Mouse (Mus musculus) kidney, adult 2 months (tissue): ENCODE measurements around the gene Rbm7. TPM values are rescaled to one million over a fixed set of nuclear protein-coding genes. Genes with fewer than 3 reads are reported as not detected.
"Not testable (repeated sequence)": the region's sequence is repeated elsewhere in the genome, so short reads cannot be mapped to it uniquely, and the experiment has no call there.

Experiments
- DNase-seq: peaks from one replicate; pipeline ENCODE4 v3.0.0; 2021
- H3K27ac ChIP-seq: fragments of 200-500 bp; 2 replicates; pipeline ENCODE4 v1.5.1; 2012; ENCODE audit warnings: low read depth, low read length, control low read depth, inconsistent platforms; ENCODE audit not compliant: insufficient read depth
- H3K27me3 ChIP-seq: fragments of 200-500 bp; replicated peaks from 2 replicates; pipeline ENCODE4 v1.6.1; 2012; ENCODE audit warnings: mild to moderate bottlenecking, moderate library complexity, low read length, inconsistent platforms; ENCODE audit not compliant: control insufficient read depth, insufficient read depth
- H3K36me3 ChIP-seq: fragments of 200-500 bp; 2 replicates; pipeline ENCODE4 v1.6.1; 2012; ENCODE audit warnings: mild to moderate bottlenecking, moderate library complexity, low read length, inconsistent platforms; ENCODE audit not compliant: control insufficient read depth, insufficient read depth
- H3K4me1 ChIP-seq: fragments of 200-500 bp; 2 replicates; pipeline ENCODE4 v1.6.1; 2011; ENCODE audit warnings: low read length; ENCODE audit not compliant: control insufficient read depth, insufficient read depth
- H3K4me3 ChIP-seq: fragments of 200-500 bp; 2 replicates; pipeline ENCODE4 v1.5.1; 2011; ENCODE audit warnings: mild to moderate bottlenecking, low read depth, low read length, control low read depth; ENCODE audit not compliant: insufficient read depth
- CTCF ChIP-seq: fragments of 200-500 bp; conservative IDR thresholded peaks from 2 replicates; pipeline ENCODE4 v1.5.1; 2011; ENCODE audit warnings: low read depth, mild to moderate bottlenecking, control low read depth, low read length, moderate library complexity, mixed read lengths; ENCODE audit not compliant: insufficient read depth, insufficient read length
- POLR2A ChIP-seq: fragments of 200-500 bp; IDR thresholded peaks from one replicate; pipeline ENCODE4 v1.6.1; 2011; ENCODE audit warnings: low read depth, low read length, control low read depth
- WGBS: fragments of 180-500 bp; shearing (Covaris S2); methylation state at CpG from one replicate; pipeline ENCODE4 v1.1.7; 2018; 5-methylcytosine and 5-hydroxymethylcytosine counted together
- polyA plus RNA-seq: library from polyadenylated mRNA; depleted of rRNA; stranded (reverse); fragments of >200 nt; gene quantifications from 2 replicates; pipeline ENCODE4 v1.2.3, GENCODE M21; 2012; rRNA removed

Gene Rbm7
- polyA plus RNA-seq = 22.7 and 23.9 TPM in 2 replicates

- H3K27me3 ChIP-seq = no peaks in the 10 kb centered on the region
- H3K36me3 ChIP-seq = peaks cover 7% of the 10 kb centered on the region
- H3K4me1 ChIP-seq = peaks cover 3% of the 10 kb centered on the region; the same call in 1 of the 2 replicates
- H3K4me3 ChIP-seq = peak within 1 kb of the TSS; percentile 85
- TF ChIP-seq POLR2A = peak; percentile 56
- 0 out of 2 replicates have a peak, but pooled peaks have one; percentile 2 for TF ChIP-seq CTCF
- WGBS = under 1% methylated on average over 72 of the region's 72 CpGs
- H3K27ac ChIP-seq = peak within 1 kb of the TSS; percentile 87
- DNase-seq = peak; percentile 97
Measured at GRCm38 (mm10) chr9:48494817-48495547, at the start of gene Rbm7, which contains the start of gene Gm5617. TSS of gene Rbm7 (minus strand) at chr9:48495299. TSS of gene Gm5617 (plus strand) at chr9:48495442.

- Histone ChIP-seq H3K27ac (no peak overlapping the region), H3K4me3 (no peak overlapping the region), H3K4me1 (no peaks in the 10 kb centered on the region), H3K27me3 (no peaks in the 10 kb centered on the region), H3K36me3 (no peaks in the 10 kb centered on the region)
- TF ChIP-seq CTCF = no peak
- no peak for TF ChIP-seq POLR2A
- no peak for DNase-seq
- 15% methylated on average over 12 of the region's 12 CpGs for WGBS
Measured at GRCm38 (mm10) chr9:48538688-48539087, 43.6 kb upstream of the Rbm7 start.

GRCm38 (mm10) chr9:48538044-48538645, 43.0 kb upstream of the Rbm7 start:
- no peak for TF ChIP-seq POLR2A
- no peak for TF ChIP-seq CTCF
- Histone ChIP-seq H3K27ac (no peak overlapping the region), H3K36me3 (no peaks in the 10 kb centered on the region), H3K4me1 (no peaks in the 10 kb centered on the region), H3K4me3 (no peak overlapping the region), H3K27me3 (no peaks in the 10 kb centered on the region)
- WGBS = 13% methylated on average over 17 of the region's 17 CpGs
- no peak for DNase-seq

- H3K36me3 ChIP-seq, H3K4me1 ChIP-seq, DNase-seq, H3K27me3 ChIP-seq, H3K27ac ChIP-seq, H3K4me3 ChIP-seq: not testable (repeated sequence)
- WGBS = 61% methylated on average over 1 of the region's 1 CpGs
Measured at GRCm38 (mm10) chr9:48537616-48538015, 42.5 kb upstream of the Rbm7 start.

- no peak for TF ChIP-seq CTCF
- TF ChIP-seq POLR2A = no peak
- no peak overlapping the region for H3K4me3 ChIP-seq
- no peak for DNase-seq
- 35% methylated on average over 1 of the region's 1 CpGs for WGBS
- H3K36me3 ChIP-seq = no peaks in the 10 kb centered on the region
- no peak overlapping the region for H3K27ac ChIP-seq
- H3K27me3 ChIP-seq = no peaks in the 10 kb centered on the region
- H3K4me1 ChIP-seq = no peaks in the 10 kb centered on the region
Measured at GRCm38 (mm10) chr9:48536414-48536813, 41.3 kb upstream of the Rbm7 start.

- Histone ChIP-seq H3K4me1 (no peaks in the 10 kb centered on the region), H3K36me3 (no peaks in the 10 kb centered on the region), H3K27ac (no peak overlapping the region), H3K4me3 (no peak overlapping the region), H3K27me3 (no peaks in the 10 kb centered on the region)
- TF ChIP-seq POLR2A (no peak), CTCF (no peak)
- 79% methylated on average over 2 of the region's 2 CpGs for WGBS
- no peak for DNase-seq
Measured at GRCm38 (mm10) chr9:48532730-48533129, 37.6 kb upstream of the Rbm7 start.

- 72% methylated on average over 3 of the region's 3 CpGs for WGBS
- TF ChIP-seq CTCF = no peak
- no peak overlapping the region for H3K4me3 ChIP-seq
- DNase-seq = no peak
- H3K27me3 ChIP-seq = no peaks in the 10 kb centered on the region
- H3K27ac ChIP-seq = no peak overlapping the region
- no peaks in the 10 kb centered on the region for H3K36me3 ChIP-seq
- H3K4me1 ChIP-seq = no peaks in the 10 kb centered on the region
Measured at GRCm38 (mm10) chr9:48532203-48532602, 37.1 kb upstream of the Rbm7 start.
